Mouse (Mus musculus): Measurements from ENCODE around the gene Zfp768.

DNA sequence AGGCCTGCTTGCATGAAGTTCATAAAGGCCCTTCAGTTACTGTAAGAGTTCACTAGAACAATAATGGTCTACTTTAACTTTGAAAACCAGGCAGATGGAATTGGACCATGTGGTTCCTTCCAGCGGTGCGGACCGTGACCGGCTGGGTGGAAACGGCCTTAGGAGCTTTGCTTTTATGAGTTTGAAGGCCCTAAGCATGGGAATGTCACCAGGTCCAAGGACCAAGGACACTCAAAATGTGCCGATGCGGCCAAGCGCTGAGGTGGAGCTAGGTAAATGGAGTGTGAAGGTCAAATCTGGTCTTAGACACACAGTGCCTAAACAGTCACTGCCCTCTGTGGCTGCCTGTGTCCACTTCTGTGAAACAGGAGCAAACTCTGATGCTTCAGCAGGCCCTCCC, 4.0 kb downstream of the Zfp768 start:
- TF ChIP-seq CTCF (conservative IDR thresholded peaks at IDR 0.05; ENCODE audit: low read length) (no peak), POU5F1 (IDR thresholded peaks at IDR 0.05; ENCODE audit: borderline replicate concordance, low read length) (no peak), NANOG (IDR thresholded peaks at IDR 0.05; ENCODE audit: borderline replicate concordance, low read length) (no peak)
